Mouse (Mus musculus): ENCODE measurements around the gene Nrbf2. TPM values are rescaled to one million over a fixed set of nuclear protein-coding genes. Genes with fewer than 3 reads are reported as not detected.

Gene Nrbf2
- polyA plus RNA-seq, 1 experiment from 2014 or later, result 37.7 TPM

DNA sequence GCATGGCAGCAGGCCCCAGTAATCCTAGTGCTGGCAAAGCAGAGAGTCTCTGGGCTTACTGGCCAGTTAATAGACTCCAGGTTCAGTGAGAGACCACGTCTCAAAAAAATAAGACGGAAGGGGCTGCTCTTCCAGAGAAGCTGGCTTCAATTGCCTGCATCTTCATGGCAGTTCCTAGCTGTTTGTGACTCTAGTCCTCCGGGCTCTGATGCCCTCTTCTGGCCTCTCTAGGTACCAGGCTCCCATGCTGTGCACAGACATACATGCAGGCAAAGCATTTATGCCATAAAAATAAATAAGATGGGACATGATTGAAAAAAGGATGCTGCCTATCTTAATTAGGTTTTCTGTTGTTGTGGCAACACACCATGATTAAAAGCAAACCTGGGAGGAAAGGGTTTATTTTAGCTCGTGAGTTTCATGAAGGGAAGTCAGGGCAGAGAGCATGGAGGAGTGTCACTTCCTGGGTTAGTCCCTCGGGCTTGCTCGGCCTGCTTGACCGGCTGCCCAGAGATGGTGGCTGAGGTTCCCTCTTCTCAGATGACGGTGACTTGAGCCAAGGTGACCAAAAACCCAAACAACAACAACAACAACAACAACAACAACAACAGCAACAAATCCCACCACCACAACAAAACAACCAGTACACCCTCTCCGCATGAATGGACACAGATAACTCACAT lies 26.3 kb upstream of the Nrbf2 start:
- Histone ChIP-seq H3K36me3 (no peaks in the 10 kb centered on the region), H3K4me2 (no peak overlapping the region), H3K27ac (replicated peaks) (no peak overlapping the region), H3K9me3 (no peaks in the 10 kb centered on the region), H3K4me1 (replicated peaks) (no peaks in the 10 kb centered on the region), H3K27me3 (no peaks in the 10 kb centered on the region), H3K4me3 (no peak overlapping the region), H3K9ac (no peak overlapping the region)
- WGBS, result 33% methylated on average over 9 of the region's 9 CpGs
- ATAC-seq (ENCODE audit: low FRiP score, low read depth), result no peak

GRCm38 (mm10) chr10:67309483-67310138 lies 24.5 kb upstream of the Nrbf2 start:
- 89% methylated on average over 7 of the region's 7 CpGs for WGBS
- H3K27me3 ChIP-seq, result no peaks in the 10 kb centered on the region
- H3K4me3 ChIP-seq, result no peak overlapping the region
- no peak overlapping the region for H3K9ac ChIP-seq
- H3K9me3 ChIP-seq, result no peaks in the 10 kb centered on the region
- ATAC-seq (ENCODE audit: low FRiP score, low read depth), result no peak
- no peaks in the 10 kb centered on the region for H3K4me1 ChIP-seq (replicated peaks)
- no peak overlapping the region for H3K27ac ChIP-seq (replicated peaks)
- H3K4me2 ChIP-seq, result no peak overlapping the region
- no peaks in the 10 kb centered on the region for H3K36me3 ChIP-seq

GRCm38 (mm10) chr10:67302340-67302739 lies 17.2 kb upstream of the Nrbf2 start:
- no peaks in the 10 kb centered on the region for H3K36me3 ChIP-seq
- H3K27ac ChIP-seq (replicated peaks), result no peak overlapping the region
- no peak overlapping the region for H3K4me3 ChIP-seq
- WGBS, result 66% methylated on average over 2 of the region's 2 CpGs
- no peaks in the 10 kb centered on the region for H3K4me1 ChIP-seq (replicated peaks)
- H3K4me2 ChIP-seq, result no peak overlapping the region
- H3K9ac ChIP-seq, result no peak overlapping the region
- H3K27me3 ChIP-seq, result no peaks in the 10 kb centered on the region
- no peaks in the 10 kb centered on the region for H3K9me3 ChIP-seq
- ATAC-seq (ENCODE audit: low FRiP score, low read depth), result no peak

DNA sequence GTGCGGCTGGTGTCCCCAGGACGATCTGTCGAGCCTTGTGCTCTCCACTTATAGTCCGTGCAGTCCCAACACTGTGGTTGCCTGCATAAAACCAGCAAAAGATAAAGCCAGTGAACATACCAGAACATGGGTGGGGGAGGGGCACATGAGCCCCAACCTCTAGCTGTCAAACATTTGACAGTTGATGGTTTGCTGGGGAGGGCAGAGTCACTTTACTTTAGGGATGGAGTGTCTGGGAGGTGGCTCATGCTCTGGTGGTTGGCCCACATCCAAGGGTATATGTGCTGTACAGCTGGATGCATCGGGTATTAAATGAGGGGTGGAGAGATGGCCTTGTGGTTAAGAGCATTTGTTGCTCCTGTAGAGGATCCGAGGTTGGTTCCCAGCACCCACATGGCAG lies 15.9 kb upstream of the Nrbf2 start:
- ATAC-seq (ENCODE audit: low FRiP score, low read depth), result no peak
- Histone ChIP-seq H3K36me3 (no peaks in the 10 kb centered on the region), H3K4me2 (no peak overlapping the region), H3K4me3 (no peak overlapping the region), H3K27ac (replicated peaks) (no peak overlapping the region), H3K9ac (no peak overlapping the region), H3K4me1 (replicated peaks) (no peaks in the 10 kb centered on the region), H3K27me3 (no peaks in the 10 kb centered on the region), H3K9me3 (no peaks in the 10 kb centered on the region)
- WGBS, result 91% methylated on average over 6 of the region's 6 CpGs

- no peaks in the 10 kb centered on the region for H3K4me1 ChIP-seq (replicated peaks)
- H3K27ac ChIP-seq (replicated peaks), result no peak overlapping the region
- no peak for ATAC-seq (ENCODE audit: low FRiP score, low read depth)
- H3K4me3 ChIP-seq, result no peak overlapping the region
- H3K27me3 ChIP-seq, result no peaks in the 10 kb centered on the region
- no peaks in the 10 kb centered on the region for H3K9me3 ChIP-seq
- no peaks in the 10 kb centered on the region for H3K36me3 ChIP-seq
- H3K9ac ChIP-seq, result no peak overlapping the region
- H3K4me2 ChIP-seq, result no peak overlapping the region
- WGBS, result 79% methylated on average over 4 of the region's 4 CpGs
Measured at GRCm38 (mm10) chr10:67299285-67299684, 14.2 kb upstream of the Nrbf2 start.

GRCm38 (mm10) chr10:67298856-67299255 lies 13.8 kb upstream of the Nrbf2 start:
- 64% methylated on average over 5 of the region's 5 CpGs for WGBS
- no peak for ATAC-seq (ENCODE audit: low FRiP score, low read depth)
- Histone ChIP-seq H3K36me3 (no peaks in the 10 kb centered on the region), H3K4me2 (no peak overlapping the region), H3K4me3 (no peak overlapping the region), H3K27ac (replicated peaks) (no peak overlapping the region), H3K27me3 (no peaks in the 10 kb centered on the region), H3K9me3 (no peaks in the 10 kb centered on the region), H3K4me1 (replicated peaks) (no peaks in the 10 kb centered on the region), H3K9ac (no peak overlapping the region)

DNA sequence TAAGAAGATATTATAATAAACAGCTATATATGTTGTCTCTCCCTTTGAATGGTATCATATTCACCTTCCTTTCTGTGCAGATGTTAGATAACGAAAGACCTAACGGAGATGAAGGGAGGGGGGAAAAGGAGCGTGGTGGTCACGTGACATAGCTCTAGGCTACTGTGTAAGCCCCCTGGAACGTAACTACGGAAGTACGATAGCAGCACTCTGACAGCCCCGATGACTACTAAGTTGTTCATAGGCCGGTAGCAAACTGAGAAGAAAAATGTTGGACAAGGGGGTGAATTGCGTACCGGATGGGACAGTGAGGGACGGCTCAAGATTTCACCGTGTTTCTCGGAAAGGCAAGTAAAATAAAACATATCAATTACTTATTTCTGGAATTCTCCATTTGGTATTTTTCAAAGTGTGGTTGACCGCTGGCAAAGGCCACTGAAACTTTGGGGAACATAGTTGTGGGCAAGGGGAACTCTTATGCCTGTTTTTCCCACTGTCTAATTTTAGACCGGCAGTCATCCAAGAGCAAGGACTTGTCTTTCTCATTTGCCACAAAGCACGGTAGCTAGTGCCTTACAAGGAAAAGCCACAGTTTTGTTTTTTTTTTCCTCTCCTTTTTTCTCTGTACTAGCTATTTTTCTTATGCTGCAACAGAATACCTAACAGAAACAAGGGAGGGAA lies 12.2 kb upstream of the Nrbf2 start:
- H3K27me3 ChIP-seq, result no peaks in the 10 kb centered on the region
- no peak for ATAC-seq (ENCODE audit: low FRiP score, low read depth)
- no peak overlapping the region for H3K27ac ChIP-seq (replicated peaks)
- no peaks in the 10 kb centered on the region for H3K9me3 ChIP-seq
- H3K4me2 ChIP-seq, result no peak overlapping the region
- WGBS, result 91% methylated on average over 17 of the region's 17 CpGs
- no peaks in the 10 kb centered on the region for H3K4me1 ChIP-seq (replicated peaks)
- no peak overlapping the region for H3K4me3 ChIP-seq
- no peak overlapping the region for H3K9ac ChIP-seq
- no peaks in the 10 kb centered on the region for H3K36me3 ChIP-seq

GRCm38 (mm10) chr10:67296482-67297152 lies 11.5 kb upstream of the Nrbf2 start:
- no peak for ATAC-seq (ENCODE audit: low FRiP score, low read depth)
- Histone ChIP-seq H3K36me3 (no peaks in the 10 kb centered on the region), H3K4me3 (no peak overlapping the region), H3K27ac (replicated peaks) (no peak overlapping the region), H3K4me2 (no peak overlapping the region), H3K9me3 (no peaks in the 10 kb centered on the region), H3K9ac (no peak overlapping the region), H3K27me3 (no peaks in the 10 kb centered on the region), H3K4me1 (replicated peaks) (no peaks in the 10 kb centered on the region)
- WGBS, result 88% methylated on average over 8 of the region's 8 CpGs

DNA sequence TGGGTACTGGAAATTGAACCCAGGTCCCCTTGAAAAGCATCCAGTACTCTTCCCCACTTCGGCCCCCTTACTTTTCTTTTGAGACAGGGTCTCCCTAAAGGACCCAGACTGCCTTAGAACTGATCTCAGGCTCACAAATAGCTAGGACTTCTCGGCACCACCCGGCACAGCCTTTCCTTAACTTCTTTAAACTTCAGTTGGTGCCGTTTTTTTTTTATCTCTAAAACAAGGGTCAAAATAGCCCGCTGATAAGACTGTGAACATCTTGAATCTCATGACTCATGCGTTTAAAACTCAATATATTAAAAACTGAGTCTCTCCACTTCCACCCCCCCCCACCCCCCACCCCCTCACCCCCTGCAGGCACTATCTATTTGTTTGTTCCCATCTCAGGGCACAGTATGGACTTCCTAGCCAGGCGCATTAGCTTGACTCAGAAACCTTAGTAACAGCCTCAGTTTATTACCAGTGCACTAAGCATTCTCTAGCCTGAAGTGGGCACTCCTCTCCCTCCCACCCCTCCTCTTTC lies 10.9 kb upstream of the Nrbf2 start:
- no peak for ATAC-seq (ENCODE audit: low FRiP score, low read depth)
- WGBS, result 82% methylated on average over 7 of the region's 7 CpGs

GRCm38 (mm10) chr10:67295331-67295730 lies 10.2 kb upstream of the Nrbf2 start:
- Histone ChIP-seq H3K36me3 (no peaks in the 10 kb centered on the region), H3K9me3 (no peaks in the 10 kb centered on the region), H3K27ac (replicated peaks) (no peak overlapping the region), H3K4me3 (no peak overlapping the region), H3K4me1 (replicated peaks) (no peaks in the 10 kb centered on the region), H3K9ac (no peak overlapping the region), H3K4me2 (no peak overlapping the region), H3K27me3 (no peaks in the 10 kb centered on the region)
- 82% methylated on average over 5 of the region's 5 CpGs for WGBS
- no peak for ATAC-seq (ENCODE audit: low FRiP score, low read depth)

More for the DNA sequence above, 10.9 kb upstream of the Nrbf2 start:
- Histone ChIP-seq H3K4me3 (no peak overlapping the region), H3K4me2 (no peak overlapping the region), H3K36me3 (no peaks in the 10 kb centered on the region), H3K27ac (replicated peaks) (no peak overlapping the region), H3K27me3 (no peaks in the 10 kb centered on the region), H3K9me3 (no peaks in the 10 kb centered on the region), H3K9ac (no peak overlapping the region), H3K4me1 (replicated peaks) (no peaks in the 10 kb centered on the region)

DNA sequence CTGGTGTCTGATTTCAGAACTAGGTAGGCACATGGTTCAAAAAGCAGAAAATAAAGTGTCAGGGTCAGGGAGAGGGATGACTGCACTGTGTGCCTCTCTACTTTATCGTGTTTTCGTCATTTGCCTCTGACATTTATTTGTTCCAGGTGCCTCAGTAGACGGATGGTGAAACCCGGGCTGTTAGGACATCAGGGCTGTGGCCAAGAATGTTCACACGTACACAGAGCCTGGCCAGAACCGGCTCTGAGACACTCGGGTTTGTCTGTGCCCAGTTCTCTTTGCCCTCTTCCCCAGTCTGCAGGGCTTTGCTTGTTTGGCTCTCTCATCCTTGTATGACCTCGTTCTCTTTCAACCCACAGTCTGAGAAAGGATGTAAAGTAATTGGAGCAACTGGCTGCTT lies 6.0 kb upstream of the Nrbf2 start:
- H3K27me3 ChIP-seq, result no peaks in the 10 kb centered on the region
- H3K27ac ChIP-seq (replicated peaks), result no peak overlapping the region
- no peak overlapping the region for H3K4me3 ChIP-seq
- no peak overlapping the region for H3K4me2 ChIP-seq
- WGBS, result 83% methylated on average over 8 of the region's 8 CpGs
- H3K36me3 ChIP-seq, result no peaks in the 10 kb centered on the region
- H3K9ac ChIP-seq, result no peak overlapping the region
- H3K9me3 ChIP-seq, result no peaks in the 10 kb centered on the region
- H3K4me1 ChIP-seq (replicated peaks), result no peaks in the 10 kb centered on the region
- ATAC-seq (ENCODE audit: low FRiP score, low read depth), result no peak

GRCm38 (mm10) chr10:67290622-67291021 lies 5.5 kb upstream of the Nrbf2 start:
- Histone ChIP-seq H3K9ac (no peak overlapping the region), H3K9me3 (no peaks in the 10 kb centered on the region), H3K4me1 (replicated peaks) (peaks cover under 1% of the 10 kb centered on the region; the same call in 1 of the 2 replicates), H3K4me3 (no peak overlapping the region), H3K27ac (replicated peaks) (no peak overlapping the region), H3K36me3 (no peaks in the 10 kb centered on the region), H3K4me2 (no peak overlapping the region), H3K27me3 (no peaks in the 10 kb centered on the region)
- ATAC-seq (ENCODE audit: low FRiP score, low read depth), result no peak
- 73% methylated on average over 4 of the region's 4 CpGs for WGBS

Data from hindbrain, embryonic 15.5 days (tissue).